Mouse (Mus musculus) lung, adult 2 months (tissue): ENCODE measurements around the gene Stau1.

Source experiments
- CTCF ChIP-seq: fragments of 200-500 bp; IDR thresholded peaks from 2 replicates; pipeline ENCODE4 v1.5.1; 2011; ENCODE audit warnings: mild to moderate bottlenecking, low read length, control low read depth; ENCODE audit not compliant: insufficient read depth
- POLR2A ChIP-seq: fragments of 200-500 bp; IDR thresholded peaks from 2 replicates; pipeline ENCODE4 v1.6.1; 2011; ENCODE audit warnings: low read depth, mild to moderate bottlenecking, control low read depth, low read length, borderline replicate concordance; ENCODE audit errors: extremely low read depth

DNA sequence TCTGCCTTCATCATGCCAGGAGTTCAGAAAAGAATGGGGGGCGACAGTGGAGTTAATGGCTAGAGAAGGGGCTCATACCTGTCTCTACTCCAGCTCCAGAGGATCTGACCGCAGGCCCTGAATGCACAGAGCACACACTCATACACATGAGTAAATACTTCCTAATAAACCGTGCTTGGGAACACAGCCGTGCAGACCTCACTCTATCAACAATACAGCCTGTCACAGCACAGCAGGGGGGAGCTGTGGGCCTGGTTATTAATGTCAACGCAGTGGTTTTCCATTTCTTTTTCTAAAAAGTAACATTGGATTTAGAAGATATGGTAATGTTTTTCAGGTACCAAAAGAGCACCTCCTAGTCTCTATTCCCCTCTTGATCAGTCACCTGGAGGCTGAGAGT is 61.7 kb downstream of the Stau1 start:
- no peak for TF ChIP-seq CTCF
- no peak for TF ChIP-seq POLR2A
